ENCODE assay signal across 19 mouse cellular contexts in the genomic region with DNA sequence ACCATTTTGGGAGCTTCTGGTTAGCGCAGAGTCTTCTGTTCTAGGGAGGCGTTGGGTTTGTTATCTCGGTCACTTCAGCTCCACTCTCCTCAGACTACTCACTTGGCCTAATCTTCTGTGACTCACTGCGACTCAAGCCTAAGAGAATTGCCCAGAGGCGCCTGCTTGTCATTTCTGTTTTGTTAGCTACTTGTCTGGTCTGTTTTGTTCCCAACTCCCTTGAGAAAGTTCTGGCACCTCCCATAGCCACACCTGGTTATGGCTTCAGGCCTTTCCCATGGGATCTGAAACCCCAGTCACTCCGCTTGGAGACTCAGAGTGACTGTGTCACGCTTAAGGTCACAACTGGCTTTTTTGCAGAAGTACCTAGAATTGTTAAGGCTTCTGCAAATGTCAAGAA. TPM values are rescaled to one million over a fixed set of nuclear protein-coding genes. Genes with fewer than 3 reads are reported as not detected.
DNase-seq lines count a peak whose midpoint lies in the region; ATAC-seq and TF ChIP-seq lines count a peak whose summit lies in the region.
"Had no signal": no experiment of that assay in that cellular context is flagged by ENCODE, and none has a peak within 500 bp of the region (broad histone marks: within the 10 kb centered on the region; RNA-seq: fewer than 3 reads in every experiment).

No protein-coding gene starts in this region.

- WGBS in embryonic facial prominence, embryonic 13.5 days, result 81% methylated on average over 7 of the region's 7 CpGs
- 86% methylated on average over 7 of the region's 7 CpGs for WGBS in embryonic facial prominence, embryonic 10.5 days
- WGBS in stomach, embryonic 16.5 days, result 82% methylated on average over 7 of the region's 7 CpGs
- WGBS in hindbrain, postnatal 0 days, result 89% methylated on average over 7 of the region's 7 CpGs
- whole genome bisulfite sequencing in hindbrain, embryonic 14.5 days, result 93% methylated on average over 7 of the region's 7 CpGs

- peaks cover 29% of the 10 kb centered on the region for H3K4me1 ChIP-seq in embryonic facial prominence, embryonic 13.5 days
- H3K4me1 ChIP-seq in embryonic facial prominence, embryonic 10.5 days, result peaks cover 27% of the 10 kb centered on the region
- peaks cover 17% of the 10 kb centered on the region for H3K4me1 ChIP-seq in stomach, embryonic 16.5 days (ENCODE audit: control insufficient read depth, insufficient read depth, low read length)
- peaks cover 9% of the 10 kb centered on the region for H3K4me1 ChIP-seq in hindbrain, postnatal 0 days (ENCODE audit: insufficient read depth, low read length)
- peaks cover 20% of the 10 kb centered on the region for H3K4me1 ChIP-seq in hindbrain, embryonic 14.5 days (replicated peaks; ENCODE audit: control insufficient read depth, insufficient read depth, low read length)

- ATAC-seq in embryonic facial prominence, embryonic 13.5 days (ENCODE audit: insufficient number of reproducible peaks, insufficient read depth, low FRiP score, low TSS enrichment, low read depth), result no peak
- ATAC-seq in stomach, embryonic 16.5 days (ENCODE audit: insufficient read depth, low FRiP score), result no peak
- ATAC-seq in hindbrain, postnatal 0 days, result no peak
- no peak for ATAC-seq in hindbrain, embryonic 14.5 days (ENCODE audit: low FRiP score)
- ATAC-seq: intestine, embryonic 16.5 days had no signal

- peak overlapping the region; percentile 60; the same call in 1 of the 2 replicates for H3K27ac ChIP-seq in embryonic facial prominence, embryonic 13.5 days
- H3K27ac ChIP-seq in embryonic facial prominence, embryonic 10.5 days (replicated peaks), result no peak overlapping the region
- H3K27ac ChIP-seq in stomach, embryonic 16.5 days (ENCODE audit: low read length), result peak overlapping the region; percentile 58; the same call in 1 of the 2 replicates
- H3K27ac ChIP-seq in hindbrain, postnatal 0 days, result no peak overlapping the region
- H3K27ac ChIP-seq in hindbrain, embryonic 14.5 days, result no peak overlapping the region
- H3K27ac ChIP-seq: forebrain, embryonic 10.5 days; heart, embryonic 15.5 days; liver, embryonic 14.5 days; midbrain, embryonic 10.5 days had no signal

- H3K36me3 ChIP-seq in embryonic facial prominence, embryonic 13.5 days, result no peaks in the 10 kb centered on the region
- H3K36me3 ChIP-seq in embryonic facial prominence, embryonic 10.5 days (replicated peaks), result no peaks in the 10 kb centered on the region
- no peaks in the 10 kb centered on the region for H3K36me3 ChIP-seq in stomach, embryonic 16.5 days (ENCODE audit: control insufficient read depth, insufficient read depth, low read length)
- no peaks in the 10 kb centered on the region for H3K36me3 ChIP-seq in hindbrain, postnatal 0 days (ENCODE audit: insufficient read depth, low read length)
- H3K36me3 ChIP-seq in hindbrain, embryonic 14.5 days (replicated peaks; ENCODE audit: control insufficient read depth, insufficient read depth), result no peaks in the 10 kb centered on the region
- H3K36me3 ChIP-seq: forebrain, embryonic 10.5 days; heart, embryonic 15.5 days; midbrain, embryonic 10.5 days had no signal

- H3K9ac ChIP-seq in embryonic facial prominence, embryonic 13.5 days, result no peak overlapping the region
- no peak overlapping the region for H3K9ac ChIP-seq in stomach, embryonic 16.5 days (ENCODE audit: low read length)
- no peak overlapping the region for H3K9ac ChIP-seq in hindbrain, postnatal 0 days (replicated peaks; ENCODE audit: low read length)
- H3K9ac ChIP-seq in hindbrain, embryonic 14.5 days, result no peak overlapping the region
- H3K9ac ChIP-seq: heart, embryonic 15.5 days; liver, embryonic 14.5 days had no signal

- H3K4me3 ChIP-seq in embryonic facial prominence, embryonic 13.5 days, result no peak overlapping the region
- no peak overlapping the region for H3K4me3 ChIP-seq in embryonic facial prominence, embryonic 10.5 days
- no peak overlapping the region for H3K4me3 ChIP-seq in stomach, embryonic 16.5 days (replicated peaks; ENCODE audit: low read length)
- H3K4me3 ChIP-seq in hindbrain, postnatal 0 days (ENCODE audit: low read length), result no peak overlapping the region
- H3K4me3 ChIP-seq in hindbrain, embryonic 14.5 days (replicated peaks; ENCODE audit: low read length), result no peak overlapping the region
- H3K4me3 ChIP-seq: forebrain, embryonic 10.5 days; heart, embryonic 15.5 days; midbrain, embryonic 10.5 days; myocyte had no signal

- no peaks in the 10 kb centered on the region for H3K9me3 ChIP-seq in embryonic facial prominence, embryonic 13.5 days
- H3K9me3 ChIP-seq in embryonic facial prominence, embryonic 10.5 days, result no peaks in the 10 kb centered on the region
- H3K9me3 ChIP-seq in stomach, embryonic 16.5 days (replicated peaks; ENCODE audit: control insufficient read depth, low read length), result no peaks in the 10 kb centered on the region
- no peaks in the 10 kb centered on the region for H3K9me3 ChIP-seq in hindbrain, postnatal 0 days (ENCODE audit: low read length)
- H3K9me3 ChIP-seq in hindbrain, embryonic 14.5 days (ENCODE audit: control insufficient read depth, low read length), result no peaks in the 10 kb centered on the region
- H3K9me3 ChIP-seq: forebrain, embryonic 10.5 days; heart, embryonic 15.5 days; midbrain, embryonic 10.5 days had no signal

- H3K27me3 ChIP-seq in embryonic facial prominence, embryonic 13.5 days, result no peaks in the 10 kb centered on the region
- no peaks in the 10 kb centered on the region; the same call in 1 of the 2 replicates for H3K27me3 ChIP-seq in embryonic facial prominence, embryonic 10.5 days (replicated peaks; ENCODE audit: low read depth, poor library complexity, severe bottlenecking)
- H3K27me3 ChIP-seq in stomach, embryonic 16.5 days (ENCODE audit: control insufficient read depth, insufficient read depth, low read length), result no peaks in the 10 kb centered on the region
- no peaks in the 10 kb centered on the region for H3K27me3 ChIP-seq in hindbrain, postnatal 0 days (ENCODE audit: insufficient read depth, low read length)
- H3K27me3 ChIP-seq in hindbrain, embryonic 14.5 days (ENCODE audit: control insufficient read depth, insufficient read depth, low read length), result no peaks in the 10 kb centered on the region
- H3K27me3 ChIP-seq: heart, embryonic 15.5 days had no signal

- no peak for DNase-seq in embryonic facial prominence, embryonic 10.5 days (ENCODE audit: low spot score)
- peak; percentile 9 for DNase-seq in MN1 (ENCODE audit: low spot score)
- peak; percentile 89 for DNase-seq in gonadal fat pad, adult 2 months (ENCODE audit: low read depth)
- no peak for DNase-seq in hindbrain, postnatal 0 days (ENCODE audit: low spot score)
- no peak for DNase-seq in layer of hippocampus, postnatal 36 days
- DNase-seq in hindbrain, embryonic 14.5 days (ENCODE audit: low spot score), result no peak
- DNase-seq: cerebellum, postnatal 25 days; kidney, postnatal 10 days had no signal

- H3K4me2 ChIP-seq in embryonic facial prominence, embryonic 13.5 days, result no peak overlapping the region
- H3K4me2 ChIP-seq in stomach, embryonic 16.5 days (ENCODE audit: low read depth, low read length), result no peak overlapping the region
- H3K4me2 ChIP-seq in hindbrain, postnatal 0 days (ENCODE audit: low read depth, low read length), result no peak overlapping the region
- H3K4me2 ChIP-seq in hindbrain, embryonic 14.5 days (replicated peaks), result no peak overlapping the region
- H3K4me2 ChIP-seq: heart, embryonic 15.5 days had no signal

- no peak for TF ChIP-seq CTCF in hindbrain, postnatal 0 days (IDR thresholded peaks at IDR 0.05; ENCODE audit: low read depth)

RNA-seq across cellular contexts. Expression of a gene that starts 2.6 kb away (rescaled TPM):
- 18.2 and 18.6 TPM in 2 replicates for polyA plus RNA-seq in embryonic facial prominence, embryonic 13.5 days (2015; fragmentation: Nextera tagmentation; extraction: Ambion mirVana)
- polyA plus RNA-seq in embryonic facial prominence, embryonic 10.5 days (2016; fragmentation: Nextera tagmentation; extraction: Ambion mirVana), result 12.5 and 13.1 TPM in 2 replicates
- polyA plus RNA-seq in gonadal fat pad, adult 2 months (2012; rRNA removed), result 55.5 and 57.5 TPM in 2 replicates
- polyA plus RNA-seq in stomach, embryonic 16.5 days (2015; fragmentation: Nextera tagmentation; extraction: Ambion mirVana), result 9.6 and 10.6 TPM in 2 replicates
- 136 and 147 TPM in 2 replicates for total RNA-seq in hindbrain, postnatal 0 days (2014; rRNA removed)
- 30.1 and 31.1 TPM in 2 replicates for polyA plus RNA-seq in hindbrain, postnatal 0 days (2015; fragmentation: Nextera tagmentation; extraction: Ambion mirVana)
- total RNA-seq in layer of hippocampus, postnatal 36 days (2021), result 10 to 100 TPM; 80.5 to 81.7 TPM
- polyA plus RNA-seq in hindbrain, embryonic 14.5 days (2014; fragmentation: Nextera tagmentation; extraction: Ambion mirVana), result 30.1 and 31.5 TPM in 2 replicates

RNA-seq across cellular contexts. Expression of a gene that starts 37.4 kb away (rescaled TPM):
- 0.26 TPM in 1 of 2 replicates, not detected in the other for polyA plus RNA-seq in embryonic facial prominence, embryonic 13.5 days (2015; fragmentation: Nextera tagmentation; extraction: Ambion mirVana)
- polyA plus RNA-seq in embryonic facial prominence, embryonic 10.5 days (2016; fragmentation: Nextera tagmentation; extraction: Ambion mirVana), result 0.06 TPM in 2 replicates
- 0.18 and 0.55 TPM in 2 replicates for polyA plus RNA-seq in gonadal fat pad, adult 2 months (2012; rRNA removed)
- polyA plus RNA-seq in stomach, embryonic 16.5 days (2015; fragmentation: Nextera tagmentation; extraction: Ambion mirVana), result 8.7 and 9.8 TPM in 2 replicates
- total RNA-seq in hindbrain, postnatal 0 days (2014; rRNA removed), result not detected in 2 replicates
- 0.05 TPM in 2 replicates for polyA plus RNA-seq in hindbrain, postnatal 0 days (2015; fragmentation: Nextera tagmentation; extraction: Ambion mirVana)
- not detected for total RNA-seq in layer of hippocampus, postnatal 36 days (2021)
- polyA plus RNA-seq in hindbrain, embryonic 14.5 days (2014; fragmentation: Nextera tagmentation; extraction: Ambion mirVana), result 0.07 TPM in 1 of 2 replicates, not detected in the other
- total RNA-seq: layer of hippocampus, postnatal 10 days; left cerebral cortex, postnatal 14 days had no signal
- polyA plus RNA-seq: forebrain, embryonic 10.5 days; hindbrain, embryonic 11.5 days; myocyte had no signal

Comparison
In these comparisons a context has a peak if more than half of its experiments do, and no peak if none do; other contexts are left out.
1. H3K27ac ChIP-seq: peak in embryonic facial prominence, embryonic 13.5 days (single experiment) and stomach, embryonic 16.5 days (single experiment); none in embryonic facial prominence, embryonic 10.5 days (single experiment), hindbrain, postnatal 0 days (single experiment) and hindbrain, embryonic 14.5 days (single experiment).
2. DNase-seq: peak in MN1 (single experiment) and gonadal fat pad, adult 2 months (single experiment); none in embryonic facial prominence, embryonic 10.5 days (single experiment), hindbrain, postnatal 0 days (single experiment), layer of hippocampus, postnatal 36 days (0 of 2) and hindbrain, embryonic 14.5 days (single experiment).